Mouse (Mus musculus): ENCODE data around the gene Nprl3.
"Not testable (repeated sequence)": the region's sequence is repeated elsewhere in the genome, so short reads cannot be mapped to it uniquely, and the experiment has no call there.

Gene Nprl3

GRCm38 (mm10) chr11:32225222-32226104 is 42.0 kb downstream of the Nprl3 start:
- no peak for DNase-seq (ENCODE audit: low read depth)

GRCm38 (mm10) chr11:32224468-32225139 is 42.9 kb downstream of the Nprl3 start:
- peak; percentile 85 for DNase-seq (ENCODE audit: low read depth)

- DNase-seq (ENCODE audit: low read depth), result no peak
Measured at GRCm38 (mm10) chr11:32223297-32223967, 44.1 kb downstream of the Nprl3 start.

GRCm38 (mm10) chr11:32222570-32223194 is 44.8 kb downstream of the Nprl3 start:
- no peak for DNase-seq (ENCODE audit: low read depth)

GRCm38 (mm10) chr11:32221951-32222409 is 45.5 kb downstream of the Nprl3 start, which contains the start of gene Rhbdf1:
Gene Rhbdf1, minus strand, starts transcription at chr11:32222300.
- no peak for DNase-seq (ENCODE audit: low read depth)

GRCm38 (mm10) chr11:32221225-32221950 is 46.1 kb downstream of the Nprl3 start:
- DNase-seq (ENCODE audit: low read depth), result no peak

- DNase-seq (ENCODE audit: low read depth), result no peak
Measured at GRCm38 (mm10) chr11:32220607-32221224, 46.8 kb downstream of the Nprl3 start.

- DNase-seq (ENCODE audit: low read depth), result no peak
Measured at GRCm38 (mm10) chr11:32219287-32219686, 48.2 kb downstream of the Nprl3 start.

GRCm38 (mm10) chr11:32218501-32219050 is 48.9 kb downstream of the Nprl3 start:
- peak; percentile 67 for DNase-seq (ENCODE audit: low read depth)

GRCm38 (mm10) chr11:32216851-32217250 is 50.7 kb downstream of the Nprl3 start:
- no peak for DNase-seq (ENCODE audit: low read depth)

- no peak for DNase-seq (ENCODE audit: low read depth)
Measured at GRCm38 (mm10) chr11:32215372-32216162, 51.9 kb downstream of the Nprl3 start.

- DNase-seq (ENCODE audit: low read depth), result no peak
Measured at GRCm38 (mm10) chr11:32210623-32211022, 56.9 kb downstream of the Nprl3 start.

GRCm38 (mm10) chr11:32205058-32205873 is 62.2 kb downstream of the Nprl3 start, which contains the start of gene Snrnp25:
Gene Snrnp25, plus strand, starts transcription at chr11:32205415.
- peak; percentile 96 for DNase-seq (ENCODE audit: low read depth)

GRCm38 (mm10) chr11:32201922-32202685 is 65.4 kb downstream of the Nprl3 start:
- DNase-seq (ENCODE audit: low read depth), result no peak

- DNase-seq (ENCODE audit: low read depth), result not testable (repeated sequence)
Measured at GRCm38 (mm10) chr11:32200992-32201391, 66.5 kb downstream of the Nprl3 start.

GRCm38 (mm10) chr11:32200075-32200601 is 67.4 kb downstream of the Nprl3 start, which contains the start of gene Il9r:
Gene Il9r, minus strand, starts transcription at chr11:32200279.
- DNase-seq (ENCODE audit: low read depth), result no peak

- DNase-seq (ENCODE audit: low read depth), result no peak
Measured at GRCm38 (mm10) chr11:32199230-32199629, 68.3 kb downstream of the Nprl3 start.

Measured in fibroblast of lung, adult 2 months (primary cell).